Mouse (Mus musculus) midbrain, embryonic 16.5 days (tissue): ENCODE measurements at regions not wholly inside any gene's neighbourhood (a gene's known extent, or its start where the extent isn't known, plus 50 kb on each side); places are given as distances from the start of the nearest gene placed in this dataset.
A peak's percentile ranks its signal among the peaks of the same experiment; 100 is the strongest.

Experiments
- ATAC-seq: fragments of 200-750 bp; cut with Nextera tagmentation; 2 replicates; pipeline ENCODE4 v1.8.0; 2017; ENCODE audit warnings: moderate TSS enrichment
- H3K27ac ChIP-seq: fragments of 300-500 bp; sonication (generic); 2 replicates; pipeline ENCODE4 v1.5.1; 2014; ENCODE audit warnings: mild to moderate bottlenecking, low read length, mixed read lengths
- H3K27me3 ChIP-seq: fragments of 300-500 bp; sonication (generic); 2 replicates; pipeline ENCODE4 v1.6.1; 2014; ENCODE audit warnings: low read depth, low read length, mixed read lengths; ENCODE audit not compliant: control insufficient read depth, insufficient read depth
- H3K36me3 ChIP-seq: fragments of 300-500 bp; sonication (generic); 2 replicates; pipeline ENCODE4 v1.6.1; 2014; ENCODE audit warnings: mild to moderate bottlenecking, low read length, moderate library complexity, mixed read lengths; ENCODE audit not compliant: control insufficient read depth, insufficient read depth
- H3K4me1 ChIP-seq: fragments of 300-500 bp; sonication (generic); 2 replicates; pipeline ENCODE4 v1.6.1; 2014; ENCODE audit warnings: mild to moderate bottlenecking, low read length, mixed read lengths; ENCODE audit not compliant: control insufficient read depth, insufficient read depth
- H3K4me2 ChIP-seq: fragments of 300-500 bp; sonication (generic); 2 replicates; pipeline ENCODE4 v1.6.1; 2014; ENCODE audit warnings: mild to moderate bottlenecking, low read length, mixed read lengths
- H3K4me3 ChIP-seq: fragments of 300-500 bp; sonication (generic); 2 replicates; pipeline ENCODE4 v1.5.1; 2014; ENCODE audit warnings: low read depth, mild to moderate bottlenecking, low read length, moderate library complexity, mixed read lengths
- H3K9ac ChIP-seq: fragments of 300-500 bp; sonication (generic); 2 replicates; pipeline ENCODE4 v1.6.1; 2014; ENCODE audit warnings: low read depth, low read length, mixed read lengths
- H3K9me3 ChIP-seq: fragments of 300-500 bp; sonication (generic); replicated peaks from 2 replicates; pipeline ENCODE4 v1.6.1; 2014; ENCODE audit warnings: mild to moderate bottlenecking, low read length, mixed read lengths; ENCODE audit not compliant: control insufficient read depth, poor library complexity, severe bottlenecking
- WGBS: fragments of 180-500 bp; shearing (Covaris S2); extraction: QIAGEN DNeasy Blood & Tissue Kit; methylation state at CpG from one replicate; pipeline ENCODE4 v1.1.7; 2014; 5-methylcytosine and 5-hydroxymethylcytosine counted together

GRCm38 (mm10) chr6:53765302-53765701 lies 55.3 kb downstream of the Tril start:
- Histone ChIP-seq H3K36me3 (no peaks in the 10 kb centered on the region), H3K4me3 (no peak overlapping the region), H3K27me3 (no peaks in the 10 kb centered on the region), H3K9ac (no peak overlapping the region), H3K4me1 (peaks cover 8% of the 10 kb centered on the region; the same call in 1 of the 2 replicates), H3K9me3 (no peaks in the 10 kb centered on the region), H3K27ac (no peak overlapping the region), H3K4me2 (no peak overlapping the region)
- no peak for ATAC-seq
- 78% methylated on average over 5 of the region's 5 CpGs for WGBS

GRCm38 (mm10) chr6:53762586-53762985 lies 58.0 kb downstream of the Tril start:
- no peaks in the 10 kb centered on the region; the same call in 1 of the 2 replicates for H3K9me3 ChIP-seq
- peaks cover 11% of the 10 kb centered on the region; the same call in 1 of the 2 replicates for H3K4me1 ChIP-seq
- H3K4me3 ChIP-seq, result no peak overlapping the region
- H3K27me3 ChIP-seq, result no peaks in the 10 kb centered on the region
- WGBS, result 88% methylated on average over 9 of the region's 9 CpGs
- H3K36me3 ChIP-seq, result no peaks in the 10 kb centered on the region
- no peak for ATAC-seq
- no peak overlapping the region for H3K9ac ChIP-seq
- no peak overlapping the region for H3K27ac ChIP-seq
- no peak overlapping the region for H3K4me2 ChIP-seq

GRCm38 (mm10) chr6:53760651-53761058 lies 60.0 kb downstream of the Tril start:
- H3K27ac ChIP-seq, result peak overlapping the region; percentile 23; the same call in 1 of the 2 replicates
- H3K4me2 ChIP-seq, result no peak overlapping the region
- ATAC-seq, result peak; percentile 36; the same call in 1 of the 2 replicates
- H3K4me3 ChIP-seq, result no peak overlapping the region
- no peaks in the 10 kb centered on the region for H3K36me3 ChIP-seq
- H3K9me3 ChIP-seq, result no peaks in the 10 kb centered on the region; the same call in 1 of the 2 replicates
- H3K9ac ChIP-seq, result no peak overlapping the region
- H3K27me3 ChIP-seq, result no peaks in the 10 kb centered on the region
- peaks cover 11% of the 10 kb centered on the region; the same call in 1 of the 2 replicates for H3K4me1 ChIP-seq
- WGBS, result 5% methylated on average over 6 of the region's 6 CpGs

GRCm38 (mm10) chr6:53759686-53760306 lies 60.8 kb downstream of the Tril start:
- Histone ChIP-seq H3K4me1 (peaks cover 11% of the 10 kb centered on the region; the same call in 1 of the 2 replicates), H3K36me3 (no peaks in the 10 kb centered on the region), H3K4me3 (no peak overlapping the region), H3K27me3 (no peaks in the 10 kb centered on the region), H3K9ac (no peak overlapping the region), H3K27ac (no peak overlapping the region), H3K4me2 (no peak overlapping the region), H3K9me3 (no peaks in the 10 kb centered on the region; the same call in 1 of the 2 replicates)
- no peak for ATAC-seq
- WGBS, result 38% methylated on average over 3 of the region's 3 CpGs

- no peaks in the 10 kb centered on the region for H3K36me3 ChIP-seq
- no peak overlapping the region for H3K27ac ChIP-seq
- no peaks in the 10 kb centered on the region; the same call in 1 of the 2 replicates for H3K9me3 ChIP-seq
- WGBS, result 94% methylated on average over 3 of the region's 3 CpGs
- H3K4me2 ChIP-seq, result no peak overlapping the region
- no peaks in the 10 kb centered on the region for H3K27me3 ChIP-seq
- no peak overlapping the region for H3K4me3 ChIP-seq
- H3K9ac ChIP-seq, result no peak overlapping the region
- ATAC-seq, result no peak
- no peaks in the 10 kb centered on the region for H3K4me1 ChIP-seq
These were observed 66.3 kb downstream of the Tril start for GRCm38 (mm10) chr6:53754366-53754765.

- no peak overlapping the region for H3K4me2 ChIP-seq
- H3K9ac ChIP-seq, result no peak overlapping the region
- no peaks in the 10 kb centered on the region for H3K9me3 ChIP-seq
- 93% methylated on average over 6 of the region's 6 CpGs for WGBS
- no peaks in the 10 kb centered on the region for H3K27me3 ChIP-seq
- no peak overlapping the region for H3K4me3 ChIP-seq
- ATAC-seq, result no peak
- no peaks in the 10 kb centered on the region for H3K4me1 ChIP-seq
- H3K36me3 ChIP-seq, result no peaks in the 10 kb centered on the region
- H3K27ac ChIP-seq, result no peak overlapping the region
These were observed 70.1 kb downstream of the Tril start for GRCm38 (mm10) chr6:53750539-53750938.
